Mouse (Mus musculus) G1E (cell line): ENCODE results near the gene Entpd7.

ENCODE experiments used
- CTCF ChIP-seq: IDR thresholded peaks from 2 replicates; pipeline ENCODE4 v1.5.1; 2012; ENCODE audit warnings: low read depth, low read length, inconsistent platforms, mixed read lengths
- GATA1 ChIP-seq: IDR thresholded peaks from 2 replicates; pipeline ENCODE4 v1.6.1; 2012; ENCODE audit warnings: borderline replicate concordance, low read length, inconsistent platforms, mixed read lengths
- GATA2 ChIP-seq: IDR thresholded peaks from 2 replicates; pipeline ENCODE4 v1.6.1; 2012; ENCODE audit warnings: low read depth, low read length, inconsistent platforms, borderline replicate concordance
- POLR2AphosphoS5 ChIP-seq: IDR thresholded peaks from 2 replicates; pipeline ENCODE4 v1.6.1; 2012; ENCODE audit warnings: low read depth, low read length, inconsistent platforms; ENCODE audit not compliant: insufficient replicate concordance
- TAL1 ChIP-seq: conservative IDR thresholded peaks from 2 replicates; pipeline ENCODE4 v1.6.1; 2012; ENCODE audit warnings: low read depth, low read length, inconsistent platforms, mixed read lengths

DNA sequence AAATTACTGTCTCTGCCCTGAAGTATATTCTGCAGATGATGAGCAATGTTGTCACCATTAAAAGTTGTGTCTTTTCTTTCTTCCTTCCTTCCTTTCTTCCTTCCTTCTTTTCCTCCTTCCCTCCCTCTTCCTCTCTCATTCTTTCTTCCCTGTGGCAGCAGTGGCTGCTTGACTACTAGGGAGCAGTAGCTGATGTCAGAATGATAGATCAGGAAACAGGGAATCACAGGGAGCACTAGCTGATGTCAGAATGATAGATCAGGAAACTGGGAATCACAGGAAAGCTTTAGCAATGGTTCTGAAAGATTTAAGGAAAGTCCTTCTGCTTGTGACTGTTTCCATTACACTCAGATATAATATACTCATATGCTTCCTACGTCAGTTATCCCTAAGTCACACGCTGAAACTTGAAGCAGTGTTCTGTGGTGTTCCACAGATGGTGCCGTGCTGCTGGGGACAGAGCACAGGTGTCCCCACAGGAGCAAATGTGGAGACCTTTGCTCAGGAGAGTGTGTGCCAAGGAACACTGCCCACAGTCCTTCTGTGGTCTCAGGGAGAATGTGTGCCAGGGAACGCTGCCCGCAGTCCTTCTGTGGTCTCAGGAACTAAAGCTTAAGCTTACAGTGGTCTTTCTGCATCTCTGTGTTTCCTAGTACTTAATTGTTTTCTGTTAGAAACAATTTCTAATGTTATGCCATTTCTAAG is 8.3 kb downstream of the Entpd7 start:
- TF ChIP-seq CTCF = no peak
- no peak for TF ChIP-seq POLR2AphosphoS5
- TF ChIP-seq TAL1 = no peak
- no peak for TF ChIP-seq GATA1
- no peak for TF ChIP-seq GATA2
